Mouse (Mus musculus): ENCODE results near the gene Lsr. TPM values are rescaled to one million over a fixed set of nuclear protein-coding genes. Genes with fewer than 3 reads are reported as not detected.
A peak's percentile ranks its signal among the peaks of the same experiment; 100 is the strongest.

Gene Lsr
- polyA plus RNA-seq, 1 experiment from 2014 or later, result 16.6 TPM

DNA sequence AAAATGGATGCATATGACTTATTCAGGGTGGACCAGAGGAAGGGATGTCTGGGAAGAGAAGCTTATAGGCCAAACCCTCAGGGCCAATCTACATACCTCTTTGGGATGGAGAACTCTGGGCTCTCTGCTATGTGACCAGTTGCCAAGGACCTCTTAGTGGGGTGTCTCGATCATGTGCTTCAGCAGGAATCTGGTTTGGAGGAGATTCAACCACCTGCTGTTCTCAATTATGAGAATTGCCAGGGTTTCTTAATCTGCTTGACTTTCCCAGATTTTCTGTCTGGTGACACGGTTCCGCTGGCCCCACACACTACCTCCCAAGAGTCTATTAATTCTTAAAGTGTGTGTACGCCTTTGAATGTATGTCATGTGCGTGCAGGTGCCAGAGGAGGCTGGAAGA lies 20.7 kb upstream of the Lsr start:
- no peaks in the 10 kb centered on the region for H3K27me3 ChIP-seq (ENCODE audit: control insufficient read depth, insufficient read depth, low read length)
- ATAC-seq (ENCODE audit: insufficient read depth, low FRiP score, low TSS enrichment) (no peak), DNase-seq (ENCODE audit: low spot score) (no peak)
- 0 out of 2 replicates have a peak, but pooled peaks cover 3% of the 10 kb centered on the region for H3K9me3 ChIP-seq (ENCODE audit: control insufficient read depth, low read length)
- no peaks in the 10 kb centered on the region for H3K4me1 ChIP-seq (ENCODE audit: control insufficient read depth, insufficient read depth, low read length)
- no peaks in the 10 kb centered on the region for H3K36me3 ChIP-seq (ENCODE audit: control insufficient read depth, insufficient read depth, low read length)
- no peak overlapping the region for H3K4me3 ChIP-seq (ENCODE audit: low read depth, low read length)
- no peak overlapping the region for H3K4me2 ChIP-seq (ENCODE audit: low read depth)
- no peak overlapping the region for H3K9ac ChIP-seq (ENCODE audit: low read length)
- 86% methylated on average over 5 of the region's 5 CpGs for WGBS
- no peak overlapping the region for H3K27ac ChIP-seq (ENCODE audit: low read depth, low read length)

DNA sequence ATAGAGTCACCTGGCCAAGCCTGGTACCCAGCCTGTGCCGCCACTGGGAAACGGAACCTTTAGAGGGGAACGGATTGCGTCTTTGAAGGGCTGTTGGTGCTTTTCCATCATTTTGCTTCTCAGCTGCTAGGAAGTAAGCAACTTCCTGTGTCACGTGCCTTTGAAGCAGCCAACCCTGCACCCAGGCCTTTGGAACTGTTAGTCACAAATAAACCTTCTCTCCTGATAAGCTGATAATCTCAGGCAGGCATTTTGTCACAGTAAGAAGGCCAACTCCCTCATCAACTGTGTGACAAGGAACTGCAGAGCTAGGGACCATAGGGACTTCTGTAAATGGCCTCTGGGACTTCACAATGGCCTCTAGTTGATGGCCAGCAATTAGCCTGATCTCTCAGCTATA lies 18.9 kb upstream of the Lsr start:
- DNase-seq (ENCODE audit: low spot score) (no peak), ATAC-seq (ENCODE audit: insufficient read depth, low FRiP score, low TSS enrichment) (no peak)
- Histone ChIP-seq H3K4me2 (ENCODE audit: low read depth) (no peak overlapping the region), H3K27ac (ENCODE audit: low read depth, low read length) (no peak overlapping the region), H3K36me3 (ENCODE audit: control insufficient read depth, insufficient read depth, low read length) (no peaks in the 10 kb centered on the region), H3K4me1 (ENCODE audit: control insufficient read depth, insufficient read depth, low read length) (no peaks in the 10 kb centered on the region), H3K9me3 (ENCODE audit: control insufficient read depth, low read length) (0 out of 2 replicates have a peak, but pooled peaks cover 3% of the 10 kb centered on the region), H3K27me3 (ENCODE audit: control insufficient read depth, insufficient read depth, low read length) (no peaks in the 10 kb centered on the region), H3K9ac (ENCODE audit: low read length) (no peak overlapping the region), H3K4me3 (ENCODE audit: low read depth, low read length) (no peak overlapping the region)
- WGBS, result 84% methylated on average over 5 of the region's 5 CpGs

DNA sequence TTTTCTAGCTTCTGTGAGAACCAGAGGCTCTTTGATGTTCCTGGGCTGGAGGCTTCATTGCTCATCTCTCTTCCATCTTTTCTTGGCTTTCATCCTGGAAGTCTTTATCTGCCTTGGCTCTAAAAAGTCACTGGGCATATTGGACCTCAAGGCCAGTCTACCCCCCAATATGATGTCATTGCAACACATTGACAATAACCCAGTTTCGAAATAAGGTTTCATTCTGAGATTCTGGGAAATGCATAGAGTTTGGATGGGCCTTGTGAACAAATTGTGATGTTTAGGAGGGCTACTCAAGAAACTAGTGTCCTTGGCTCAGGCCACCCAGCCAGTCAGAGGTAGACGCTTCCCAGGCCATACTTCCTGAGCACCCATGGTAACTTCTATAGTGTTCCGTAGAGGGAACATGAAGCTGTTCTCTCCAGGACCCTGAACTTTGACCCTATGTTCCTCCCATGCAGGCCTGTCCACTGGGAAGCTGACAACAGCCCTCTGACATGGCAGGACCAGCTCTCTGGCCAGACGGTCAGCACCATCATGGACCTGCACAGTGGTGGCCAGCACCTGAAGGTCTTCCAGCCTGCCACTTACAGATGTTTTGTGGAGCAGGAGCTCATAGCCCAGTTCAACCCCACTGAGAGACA lies 15.4 kb upstream of the Lsr start:
- Histone ChIP-seq H3K4me1 (ENCODE audit: control insufficient read depth, insufficient read depth, low read length) (no peaks in the 10 kb centered on the region), H3K36me3 (ENCODE audit: control insufficient read depth, insufficient read depth, low read length) (no peaks in the 10 kb centered on the region), H3K4me2 (ENCODE audit: low read depth) (no peak overlapping the region), H3K9me3 (ENCODE audit: control insufficient read depth, low read length) (no peaks in the 10 kb centered on the region), H3K4me3 (ENCODE audit: low read depth, low read length) (no peak overlapping the region), H3K27me3 (ENCODE audit: control insufficient read depth, insufficient read depth, low read length) (no peaks in the 10 kb centered on the region), H3K9ac (ENCODE audit: low read length) (no peak overlapping the region), H3K27ac (ENCODE audit: low read depth, low read length) (no peak overlapping the region)
- WGBS, result 88% methylated on average over 4 of the region's 4 CpGs
- DNase-seq (ENCODE audit: low spot score) (no peak), ATAC-seq (ENCODE audit: insufficient read depth, low FRiP score, low TSS enrichment) (no peak)

DNA sequence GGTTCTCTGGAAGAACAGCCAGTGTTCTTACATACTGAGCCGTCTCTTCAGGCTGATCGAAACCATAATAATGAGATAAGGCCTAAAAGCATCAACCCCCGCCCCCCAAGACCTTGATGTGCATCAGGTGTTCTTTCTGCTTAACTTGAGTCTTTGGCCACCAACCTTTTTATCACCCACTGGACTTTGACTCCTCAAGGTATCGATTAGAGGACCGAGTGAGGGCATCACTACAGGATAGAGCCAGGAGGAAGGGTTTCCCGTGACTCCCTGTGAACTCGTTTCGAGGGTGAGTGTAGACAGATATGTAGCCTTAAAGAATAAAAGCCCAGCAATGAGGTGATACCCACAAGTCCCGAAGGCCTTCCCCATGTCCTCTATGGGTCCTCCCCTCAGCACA lies 12.1 kb upstream of the Lsr start:
- H3K36me3 ChIP-seq (ENCODE audit: control insufficient read depth, insufficient read depth, low read length), result no peaks in the 10 kb centered on the region
- ATAC-seq (ENCODE audit: insufficient read depth, low FRiP score, low TSS enrichment) (no peak), DNase-seq (ENCODE audit: low spot score) (no peak)
- no peaks in the 10 kb centered on the region for H3K4me1 ChIP-seq (ENCODE audit: control insufficient read depth, insufficient read depth, low read length)
- H3K9ac ChIP-seq (ENCODE audit: low read length), result no peak overlapping the region
- no peak overlapping the region for H3K4me2 ChIP-seq (ENCODE audit: low read depth)
- H3K4me3 ChIP-seq (ENCODE audit: low read depth, low read length), result no peak overlapping the region
- H3K27me3 ChIP-seq (ENCODE audit: control insufficient read depth, insufficient read depth, low read length), result no peaks in the 10 kb centered on the region
- 84% methylated on average over 9 of the region's 9 CpGs for WGBS
- no peak overlapping the region for H3K27ac ChIP-seq (ENCODE audit: low read depth, low read length)
- no peaks in the 10 kb centered on the region for H3K9me3 ChIP-seq (ENCODE audit: control insufficient read depth, low read length)

DNA sequence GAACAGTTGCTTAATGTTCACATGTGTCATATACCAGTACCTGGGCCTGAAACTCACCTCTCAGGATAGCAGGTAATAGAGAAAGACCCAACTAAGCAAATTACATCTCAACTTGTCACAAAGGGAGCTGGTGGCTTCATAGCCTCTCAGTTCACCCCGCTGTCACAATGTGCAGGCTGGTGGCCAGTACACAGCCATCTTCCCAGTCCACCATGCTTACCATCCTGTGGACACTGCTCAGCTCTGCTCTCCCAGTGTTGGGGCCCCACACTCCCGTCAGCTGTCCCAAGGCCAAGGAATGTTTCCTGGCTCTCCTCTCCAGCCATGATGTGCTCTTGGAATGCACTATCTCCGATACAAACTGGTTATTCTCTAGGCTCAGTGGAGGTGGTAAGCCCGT lies 8.4 kb upstream of the Lsr start:
- WGBS, result 94% methylated on average over 4 of the region's 4 CpGs
- H3K9me3 ChIP-seq (ENCODE audit: control insufficient read depth, low read length), result no peaks in the 10 kb centered on the region
- H3K4me3 ChIP-seq (ENCODE audit: low read depth, low read length), result no peak overlapping the region
- ATAC-seq (ENCODE audit: insufficient read depth, low FRiP score, low TSS enrichment), result no peak
- no peak overlapping the region for H3K27ac ChIP-seq (ENCODE audit: low read depth, low read length)
- DNase-seq (ENCODE audit: low spot score), result no peak
- H3K4me2 ChIP-seq (ENCODE audit: low read depth), result no peak overlapping the region
- H3K9ac ChIP-seq (ENCODE audit: low read length), result no peak overlapping the region
- H3K27me3 ChIP-seq (ENCODE audit: control insufficient read depth, insufficient read depth, low read length), result no peaks in the 10 kb centered on the region
- no peaks in the 10 kb centered on the region for H3K36me3 ChIP-seq (ENCODE audit: control insufficient read depth, insufficient read depth, low read length)
- H3K4me1 ChIP-seq (ENCODE audit: control insufficient read depth, insufficient read depth, low read length), result no peaks in the 10 kb centered on the region

DNA sequence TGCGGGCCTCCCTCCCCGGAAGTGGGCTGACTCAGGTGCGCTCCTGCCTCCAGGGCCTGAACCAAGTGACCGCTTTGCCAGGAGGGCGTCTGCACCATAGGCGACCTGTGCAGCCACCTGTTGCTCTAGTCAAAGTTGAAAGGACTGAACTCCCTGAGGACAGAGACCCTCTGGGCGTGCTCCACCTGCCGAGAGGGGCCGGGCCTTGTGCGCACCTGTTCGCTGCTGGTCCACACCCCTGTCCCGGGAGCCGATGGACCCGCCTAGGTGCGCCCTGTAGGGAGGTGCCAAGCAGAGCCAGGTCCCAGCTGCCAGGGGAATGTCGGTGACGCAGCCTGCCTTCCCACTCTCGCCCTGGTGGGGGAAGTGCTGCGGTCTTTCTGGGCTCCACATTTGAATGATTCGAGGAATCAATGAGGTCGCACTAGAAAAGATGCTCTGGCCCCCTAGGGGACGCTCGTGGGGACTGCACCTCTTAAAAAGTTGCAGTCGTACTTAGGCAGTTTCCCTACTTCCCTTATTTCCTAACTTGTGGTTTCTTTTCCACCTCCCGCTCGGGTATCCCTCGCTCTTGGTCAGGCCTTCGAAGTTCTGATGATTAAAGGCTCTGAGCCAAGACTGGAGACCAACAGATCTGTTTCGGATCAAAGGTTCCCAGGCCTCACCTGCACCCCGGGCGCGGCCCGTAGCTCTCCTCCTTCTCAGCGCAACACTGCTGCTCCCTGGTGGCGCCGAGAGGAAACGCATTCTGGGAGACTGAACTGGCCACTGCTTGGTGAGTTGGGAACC lies 431 bp upstream of the Lsr start, which contains the start of gene Fam187b:
Gene Fam187b (plus strand): TSS at position 290 of the 789 bp plus-strand sequence.
- H3K9me3 ChIP-seq (ENCODE audit: control insufficient read depth, low read length), result no peaks in the 10 kb centered on the region
- peaks cover 5% of the 10 kb centered on the region; the same call in 1 of the 2 replicates for H3K4me1 ChIP-seq (ENCODE audit: control insufficient read depth, insufficient read depth, low read length)
- no peaks in the 10 kb centered on the region for H3K36me3 ChIP-seq (ENCODE audit: control insufficient read depth, insufficient read depth, low read length)
- peak within 1 kb of the TSS; percentile 56 for H3K4me2 ChIP-seq (ENCODE audit: low read depth)
- peak within 1 kb of the TSS; percentile 26 for H3K4me3 ChIP-seq (ENCODE audit: low read depth, low read length)
- ATAC-seq (ENCODE audit: insufficient read depth, low FRiP score, low TSS enrichment), result peak; percentile 84
- H3K27ac ChIP-seq (ENCODE audit: low read depth, low read length), result no peak within 1 kb of the TSS
- WGBS, result 1% methylated on average over 37 of the region's 37 CpGs
- DNase-seq (ENCODE audit: low spot score), result peak; percentile 90
- peak within 1 kb of the TSS; percentile 40 for H3K9ac ChIP-seq (ENCODE audit: low read length)
- peaks cover 15% of the 10 kb centered on the region for H3K27me3 ChIP-seq (ENCODE audit: control insufficient read depth, insufficient read depth, low read length)

DNA sequence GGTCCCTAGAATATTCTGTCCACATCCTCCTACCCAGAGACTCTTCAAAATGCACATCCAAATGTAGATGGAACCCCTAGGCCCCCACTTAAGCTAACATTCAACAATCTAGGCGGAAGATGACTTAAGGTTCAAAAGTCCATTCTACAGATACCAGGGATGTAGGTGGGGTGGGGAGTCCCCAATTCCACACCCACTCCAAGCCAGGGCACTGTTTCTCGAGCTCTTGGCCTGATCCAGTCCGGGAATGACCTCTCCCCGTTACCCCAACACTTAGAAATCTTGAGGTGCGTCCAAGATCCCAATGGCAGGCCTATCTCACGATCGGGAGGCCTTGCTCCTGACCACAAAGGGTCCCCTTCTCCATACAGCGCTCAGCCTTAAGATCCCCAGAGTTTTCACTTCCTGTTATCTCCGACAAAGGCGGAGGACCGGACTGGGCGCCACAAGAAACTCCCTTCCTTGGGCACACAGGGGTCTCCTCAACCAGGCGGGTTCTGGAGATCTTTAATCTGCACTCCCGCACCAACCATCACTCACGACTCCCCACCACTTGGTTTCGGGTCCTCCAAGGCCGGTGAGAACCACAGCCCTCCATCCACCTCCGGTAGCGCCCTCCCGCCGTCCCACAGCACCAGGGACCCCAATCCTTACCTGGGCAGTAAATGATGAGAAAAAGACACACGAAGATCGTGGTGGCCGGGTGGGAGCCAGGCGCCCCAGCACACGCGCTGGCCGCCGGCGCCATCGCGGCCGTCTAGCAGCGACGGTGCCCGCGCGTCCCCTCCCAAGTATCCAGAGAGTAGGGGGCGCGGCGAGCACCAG lies 626 bp downstream of the Lsr start:
- peak overlapping the region; percentile 56 for H3K4me2 ChIP-seq (ENCODE audit: low read depth)
- H3K4me1 ChIP-seq (ENCODE audit: control insufficient read depth, insufficient read depth, low read length), result peaks cover 5% of the 10 kb centered on the region; the same call in 1 of the 2 replicates
- WGBS, result 3% methylated on average over 41 of the region's 41 CpGs
- peak overlapping the region; percentile 26 for H3K4me3 ChIP-seq (ENCODE audit: low read depth, low read length)
- no peak overlapping the region for H3K27ac ChIP-seq (ENCODE audit: low read depth, low read length)
- no peaks in the 10 kb centered on the region for H3K36me3 ChIP-seq (ENCODE audit: control insufficient read depth, insufficient read depth, low read length)
- ATAC-seq (ENCODE audit: insufficient read depth, low FRiP score, low TSS enrichment) (no peak), DNase-seq (ENCODE audit: low spot score) (no peak)
- H3K27me3 ChIP-seq (ENCODE audit: control insufficient read depth, insufficient read depth, low read length), result peaks cover 15% of the 10 kb centered on the region
- H3K9ac ChIP-seq (ENCODE audit: low read length), result peak overlapping the region; percentile 40
- no peaks in the 10 kb centered on the region for H3K9me3 ChIP-seq (ENCODE audit: control insufficient read depth, low read length)

DNA sequence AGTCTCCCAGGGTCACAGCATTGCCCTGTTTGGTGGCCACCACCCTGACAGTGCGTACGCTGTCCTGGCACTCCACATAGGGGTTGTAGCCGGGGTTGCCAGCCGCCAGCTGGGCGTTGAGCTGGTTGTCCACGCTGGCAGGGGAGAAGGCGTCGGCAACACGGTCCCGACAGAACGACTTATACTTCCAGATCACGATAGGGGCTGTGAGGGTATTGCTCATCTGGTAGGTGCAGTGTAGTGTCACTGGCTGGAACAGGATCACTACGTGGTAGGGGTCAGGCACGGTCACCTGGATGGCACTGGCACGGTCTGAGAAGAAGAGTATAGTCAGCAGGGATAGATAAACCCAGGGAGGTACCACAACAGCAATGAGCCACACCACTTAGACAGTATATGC lies 1.4 kb downstream of the Lsr start:
- Histone ChIP-seq H3K27ac (ENCODE audit: low read depth, low read length) (no peak overlapping the region), H3K36me3 (ENCODE audit: control insufficient read depth, insufficient read depth, low read length) (no peaks in the 10 kb centered on the region), H3K4me1 (ENCODE audit: control insufficient read depth, insufficient read depth, low read length) (peaks cover 5% of the 10 kb centered on the region; the same call in 1 of the 2 replicates), H3K9ac (ENCODE audit: low read length) (no peak overlapping the region), H3K9me3 (ENCODE audit: control insufficient read depth, low read length) (no peaks in the 10 kb centered on the region), H3K27me3 (ENCODE audit: control insufficient read depth, insufficient read depth, low read length) (peaks cover 15% of the 10 kb centered on the region), H3K4me2 (ENCODE audit: low read depth) (no peak overlapping the region; the same call in 1 of the 2 replicates), H3K4me3 (ENCODE audit: low read depth, low read length) (no peak overlapping the region)
- ATAC-seq (ENCODE audit: insufficient read depth, low FRiP score, low TSS enrichment) (no peak), DNase-seq (ENCODE audit: low spot score) (no peak)
- 92% methylated on average over 15 of the region's 15 CpGs for WGBS
